Mouse (Mus musculus) heart, postnatal 0 days (tissue): ENCODE measurements at regions not wholly inside any gene's neighbourhood (a gene's known extent, or its start where the extent isn't known, plus 50 kb on each side); places are given as distances from the start of the nearest gene placed in this dataset.

Experiments used
- ATAC-seq: fragments of 200-750 bp; cut with Nextera tagmentation; 2 replicates; pipeline ENCODE4 v1.8.0; 2017; ENCODE audit warnings: low read depth, moderate number of reproducible peaks, moderate library complexity; ENCODE audit not compliant: insufficient read depth
- DNase-seq: peaks from one replicate; pipeline ENCODE4 v3.0.0-alpha.2; 2016; ENCODE audit warnings: low spot score
- H3K27ac ChIP-seq: fragments of 300-500 bp; sonication (generic); 2 replicates; pipeline ENCODE4 v1.5.1; 2014; ENCODE audit warnings: low read depth, mild to moderate bottlenecking
- H3K27me3 ChIP-seq: fragments of 300-500 bp; sonication (generic); 2 replicates; pipeline ENCODE4 v1.6.1; 2014; ENCODE audit warnings: low read length, mixed read lengths; ENCODE audit not compliant: control insufficient read depth, insufficient read depth
- H3K36me3 ChIP-seq: fragments of 300-500 bp; sonication (generic); replicated peaks from 2 replicates; pipeline ENCODE4 v1.6.1; 2014; ENCODE audit warnings: low read length, mixed read lengths; ENCODE audit not compliant: control insufficient read depth, insufficient read depth
- H3K4me1 ChIP-seq: fragments of 300-500 bp; sonication (generic); 2 replicates; pipeline ENCODE4 v1.6.1; 2014; ENCODE audit warnings: antibody characterized with exemption; ENCODE audit not compliant: control insufficient read depth, insufficient read depth
- H3K4me2 ChIP-seq: fragments of 300-500 bp; sonication (generic); 2 replicates; pipeline ENCODE4 v1.6.1; 2014; ENCODE audit warnings: low read depth, mild to moderate bottlenecking, low read length, moderate library complexity
- H3K4me3 ChIP-seq: fragments of 300-500 bp; sonication (generic); 2 replicates; pipeline ENCODE4 v1.5.1; 2014; ENCODE audit warnings: low read depth, low read length
- H3K9ac ChIP-seq: fragments of 300-500 bp; sonication (generic); replicated peaks from 2 replicates; pipeline ENCODE4 v1.6.1; 2014; ENCODE audit warnings: low read depth, low read length, mixed read lengths
- H3K9me3 ChIP-seq: fragments of 300-500 bp; sonication (generic); replicated peaks from 2 replicates; pipeline ENCODE4 v1.6.1; 2016; ENCODE audit warnings: low read length; ENCODE audit not compliant: control insufficient read depth
- CTCF ChIP-seq: IDR thresholded peaks from 2 replicates; pipeline ENCODE4 v1.5.1; 2016; ENCODE audit warnings: antibody characterized with exemption, control low read depth, low read depth
- EP300 ChIP-seq: IDR thresholded peaks from 2 replicates; pipeline ENCODE4 v1.6.1; 2016; ENCODE audit warnings: antibody characterized with exemption, low read depth
- WGBS: fragments of 180-500 bp; shearing (Covaris S2); extraction: QIAGEN DNeasy Blood & Tissue Kit; methylation state at CpG from one replicate; pipeline ENCODE4 v1.1.7; 2014; 5-methylcytosine and 5-hydroxymethylcytosine counted together

- no peak for TF ChIP-seq CTCF
- TF ChIP-seq EP300 = no peak
- ATAC-seq = no peak
- no peak for DNase-seq
- Histone ChIP-seq H3K36me3 (no peaks in the 10 kb centered on the region), H3K27ac (no peak overlapping the region), H3K9me3 (no peaks in the 10 kb centered on the region; the same call in 1 of the 2 replicates), H3K9ac (no peak overlapping the region), H3K4me3 (no peak overlapping the region), H3K4me1 (no peaks in the 10 kb centered on the region), H3K4me2 (no peak overlapping the region), H3K27me3 (no peaks in the 10 kb centered on the region)
- whole genome bisulfite sequencing = 74% methylated on average over 4 of the region's 4 CpGs
Measured at GRCm38 (mm10) chr10:84137019-84137658, 303.3 kb downstream of the Nuak1 start.

DNA sequence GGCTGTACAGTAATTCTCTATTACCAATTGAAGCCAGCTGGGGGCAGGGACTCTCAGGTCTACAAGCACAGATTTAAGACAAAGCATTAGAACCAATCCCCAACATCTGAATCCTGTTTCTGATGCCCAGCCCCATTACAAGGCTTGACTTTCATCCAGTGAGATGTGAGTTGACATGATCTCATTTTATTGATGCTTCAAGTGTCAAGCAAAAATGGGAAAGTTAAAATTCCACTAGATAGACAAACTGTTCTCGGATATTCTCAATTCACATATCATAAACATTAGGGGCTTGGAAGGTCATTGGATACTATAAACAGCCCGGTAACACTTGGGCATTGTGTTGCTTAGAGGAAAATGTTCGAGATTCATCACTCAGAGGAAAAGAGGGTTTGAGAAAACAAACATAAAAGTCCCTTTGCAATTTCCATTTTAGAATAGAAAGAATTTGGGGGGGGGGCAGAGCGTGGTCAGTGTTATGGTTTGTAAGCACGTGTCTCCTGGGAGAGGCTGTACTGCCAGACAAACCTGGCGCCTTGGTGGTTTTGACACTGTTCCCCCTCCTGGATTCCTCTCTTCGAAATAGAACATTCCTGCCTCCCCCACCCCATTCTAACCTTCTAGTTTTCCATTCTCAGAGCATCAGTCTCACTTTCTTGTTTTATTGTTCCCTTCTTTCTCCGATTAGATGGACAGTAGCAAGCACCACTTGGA lies 297.5 kb downstream of the Nuak1 start:
- ATAC-seq (no peak), DNase-seq (no peak)
- Histone ChIP-seq H3K36me3 (no peaks in the 10 kb centered on the region), H3K27ac (no peak overlapping the region), H3K4me2 (no peak overlapping the region), H3K4me3 (no peak overlapping the region), H3K27me3 (no peaks in the 10 kb centered on the region), H3K4me1 (peaks cover 5% of the 10 kb centered on the region; the same call in 1 of the 2 replicates), H3K9me3 (no peaks in the 10 kb centered on the region; the same call in 1 of the 2 replicates), H3K9ac (no peak overlapping the region)
- TF ChIP-seq EP300 (no peak), CTCF (no peak)
- 73% methylated on average over 8 of the region's 8 CpGs for WGBS

DNA sequence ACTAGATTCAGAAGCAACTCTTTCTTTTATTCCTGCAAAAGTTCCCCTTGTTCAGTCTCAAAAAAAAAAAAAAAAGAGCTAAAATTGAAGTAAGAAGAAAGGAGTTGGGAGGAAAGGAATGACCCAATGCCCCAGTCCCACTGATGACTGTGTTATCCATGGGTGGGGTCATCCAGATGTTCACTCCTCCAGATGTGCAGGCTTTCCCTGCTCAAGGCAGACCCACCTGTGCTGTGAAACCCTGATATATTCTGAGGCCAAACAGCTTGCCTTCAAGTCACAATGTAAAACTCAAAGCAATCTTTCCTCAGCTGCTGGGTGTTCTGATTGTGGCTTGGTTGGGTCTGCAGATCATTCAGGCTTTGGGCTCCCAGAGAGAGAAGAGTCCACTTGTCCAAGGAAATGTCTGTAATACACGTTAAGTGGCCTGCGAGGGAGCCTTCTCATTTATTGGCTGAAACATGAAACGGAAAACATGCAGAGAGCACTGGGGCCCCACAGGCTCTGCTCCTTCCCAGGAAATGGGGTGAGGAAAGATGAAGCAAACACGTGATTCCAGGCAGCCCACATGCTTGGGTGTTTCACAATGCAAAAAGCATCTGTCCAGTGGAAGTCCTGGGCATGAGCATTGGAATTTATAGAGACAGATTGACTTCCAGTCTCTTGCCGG lies 296.6 kb downstream of the Nuak1 start:
- no peaks in the 10 kb centered on the region for H3K36me3 ChIP-seq
- ATAC-seq (no peak; the same call in 1 of the 2 replicates), DNase-seq (peak; percentile 11)
- TF ChIP-seq CTCF (no peak), EP300 (no peak)
- H3K27ac ChIP-seq = no peak overlapping the region; the same call in 1 of the 2 replicates
- WGBS = 35% methylated on average over 5 of the region's 5 CpGs
- H3K27me3 ChIP-seq = no peaks in the 10 kb centered on the region
- H3K4me2 ChIP-seq = no peak overlapping the region
- H3K4me1 ChIP-seq = peaks cover 5% of the 10 kb centered on the region; the same call in 1 of the 2 replicates
- H3K9me3 ChIP-seq = no peaks in the 10 kb centered on the region; the same call in 1 of the 2 replicates
- H3K9ac ChIP-seq = no peak overlapping the region
- H3K4me3 ChIP-seq = no peak overlapping the region

- H3K4me3 ChIP-seq = no peak overlapping the region
- no peaks in the 10 kb centered on the region for H3K36me3 ChIP-seq
- H3K9me3 ChIP-seq = no peaks in the 10 kb centered on the region; the same call in 1 of the 2 replicates
- H3K9ac ChIP-seq = no peak overlapping the region
- ATAC-seq (no peak), DNase-seq (no peak)
- TF ChIP-seq CTCF (no peak), EP300 (no peak)
- H3K27ac ChIP-seq = no peak overlapping the region; the same call in 1 of the 2 replicates
- no peak overlapping the region for H3K4me2 ChIP-seq
- H3K27me3 ChIP-seq = no peaks in the 10 kb centered on the region
- peaks cover 5% of the 10 kb centered on the region; the same call in 1 of the 2 replicates for H3K4me1 ChIP-seq
Measured at GRCm38 (mm10) chr10:84144344-84144687, 296.1 kb downstream of the Nuak1 start.

- TF ChIP-seq EP300 (no peak), CTCF (no peak)
- no peak overlapping the region for H3K27ac ChIP-seq
- no peaks in the 10 kb centered on the region; the same call in 1 of the 2 replicates for H3K9me3 ChIP-seq
- no peak overlapping the region for H3K4me3 ChIP-seq
- no peaks in the 10 kb centered on the region for H3K36me3 ChIP-seq
- peaks cover 5% of the 10 kb centered on the region; the same call in 1 of the 2 replicates for H3K4me1 ChIP-seq
- 62% methylated on average over 2 of the region's 2 CpGs for WGBS
- no peak overlapping the region for H3K9ac ChIP-seq
- no peak for ATAC-seq
- H3K27me3 ChIP-seq = no peaks in the 10 kb centered on the region
- no peak for DNase-seq
- no peak overlapping the region for H3K4me2 ChIP-seq
Measured at GRCm38 (mm10) chr10:84147305-84147984, 293.0 kb downstream of the Nuak1 start.
